Mouse (Mus musculus): ENCODE data around the gene Fam160a1.

DNA sequence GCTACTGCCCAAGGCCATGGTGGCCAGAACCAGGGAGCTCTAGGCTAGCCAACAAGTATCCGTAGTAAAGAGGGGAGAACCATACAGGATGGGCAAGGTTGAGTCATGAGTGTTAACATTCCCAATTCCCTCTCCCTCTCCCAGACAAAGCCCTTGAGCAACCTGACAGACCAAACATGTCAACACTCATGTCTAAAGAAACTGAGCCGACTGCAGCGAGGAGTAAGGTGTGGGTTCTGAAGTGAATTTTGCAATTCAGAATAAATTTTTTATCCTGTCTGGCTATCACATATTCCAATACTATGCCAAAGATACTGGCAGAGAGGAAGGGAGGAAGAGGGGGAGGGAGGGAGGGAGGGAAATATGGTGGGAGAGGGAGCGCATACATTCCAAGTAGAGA, 36.6 kb upstream of the Fam160a1 start:
- TF ChIP-seq CTCF (IDR thresholded peaks at IDR 0.05; ENCODE audit: control insufficient read depth, insufficient read depth, insufficient read length), result no peak
- no peak for TF ChIP-seq MAX (IDR thresholded peaks at IDR 0.05)
- TF ChIP-seq MYOD1 (IDR thresholded peaks at IDR 0.05; ENCODE audit: control insufficient read depth, insufficient read length, low read depth), result no peak
- TF ChIP-seq CEBPB (IDR thresholded peaks at IDR 0.05; ENCODE audit: low read depth), result no peak
- TF ChIP-seq USF1 (IDR thresholded peaks at IDR 0.05; ENCODE audit: low read depth), result no peak

All from C2C12 (cell line).